Mouse (Mus musculus) intestine, embryonic 14.5 days (tissue): ENCODE results near the gene Tln1. TPM values are rescaled to one million over a fixed set of nuclear protein-coding genes. Genes with fewer than 3 reads are reported as not detected.
"Not testable (repeated sequence)": the region's sequence is repeated elsewhere in the genome, so short reads cannot be mapped to it uniquely, and the experiment has no call there.

Experiments used
- ATAC-seq: fragments of 200-750 bp; cut with Nextera tagmentation; replicated peaks from 2 replicates; pipeline ENCODE4 v1.8.0; 2017; ENCODE audit warnings: low read depth, moderate number of reproducible peaks, moderate TSS enrichment, moderate library complexity; ENCODE audit not compliant: low FRiP score, low TSS enrichment
- DNase-seq: peaks from one replicate; pipeline ENCODE4 v3.0.0-alpha.2; 2018; ENCODE audit warnings: low spot score
- H3K27ac ChIP-seq: fragments of 300-500 bp; sonication (generic); 2 replicates; pipeline ENCODE4 v1.5.1; 2014; ENCODE audit warnings: low read depth, mild to moderate bottlenecking, control low read depth
- H3K27me3 ChIP-seq: fragments of 300-500 bp; sonication (generic); replicated peaks from 2 replicates; pipeline ENCODE4 v1.6.1; 2014; ENCODE audit warnings: low read length, control low read depth; ENCODE audit not compliant: control insufficient read depth, insufficient read depth
- H3K36me3 ChIP-seq: fragments of 300-500 bp; sonication (generic); 2 replicates; pipeline ENCODE4 v1.6.1; 2014; ENCODE audit warnings: low read length, control low read depth; ENCODE audit not compliant: control insufficient read depth, insufficient read depth
- H3K4me1 ChIP-seq: fragments of 300-500 bp; sonication (generic); replicated peaks from 2 replicates; pipeline ENCODE4 v1.6.1; 2014; ENCODE audit warnings: low read length, control low read depth, mixed read lengths; ENCODE audit not compliant: control insufficient read depth, insufficient read depth
- H3K4me2 ChIP-seq: fragments of 300-500 bp; sonication (generic); 2 replicates; pipeline ENCODE4 v1.6.1; 2014; ENCODE audit warnings: low read length
- H3K4me3 ChIP-seq: fragments of 300-500 bp; sonication (generic); 2 replicates; pipeline ENCODE4 v1.5.1; 2014; ENCODE audit warnings: low read depth, low read length, control low read depth, mixed read lengths
- H3K9ac ChIP-seq: fragments of 300-500 bp; sonication (generic); 2 replicates; pipeline ENCODE4 v1.6.1; 2014; ENCODE audit warnings: mild to moderate bottlenecking, low read length
- H3K9me3 ChIP-seq: fragments of 300-500 bp; sonication (generic); 2 replicates; pipeline ENCODE4 v1.6.1; 2016; ENCODE audit warnings: low read length, control low read depth; ENCODE audit not compliant: control insufficient read depth
- WGBS: fragments of 180-500 bp; shearing (Covaris S2); extraction: QIAGEN DNeasy Blood & Tissue Kit; methylation state at CpG from one replicate; pipeline ENCODE4 v1.1.7; 2014; 5-methylcytosine and 5-hydroxymethylcytosine counted together
- polyA plus RNA-seq: library from polyadenylated mRNA; unstranded; fragments of >200 nt; fragmentation: Nextera tagmentation; extraction: Ambion mirVana; gene quantifications from 2 replicates; pipeline ENCODE4 v1.2.1, GENCODE M21; 2014

Gene Tln1
- 66.0 and 69.8 TPM in 2 replicates for polyA plus RNA-seq

- peak within 1 kb of the TSS; percentile 84 for H3K4me3 ChIP-seq
- H3K4me1 ChIP-seq, result peaks cover 52% of the 10 kb centered on the region
- H3K9me3 ChIP-seq, result no peaks in the 10 kb centered on the region
- peak within 1 kb of the TSS; percentile 92 for H3K9ac ChIP-seq
- WGBS, result under 1% methylated on average over 61 of the region's 62 CpGs
- peak within 1 kb of the TSS; percentile 75 for H3K4me2 ChIP-seq
- peak within 1 kb of the TSS; percentile 99 for H3K27ac ChIP-seq
- no peaks in the 10 kb centered on the region for H3K27me3 ChIP-seq
- peaks cover 29% of the 10 kb centered on the region for H3K36me3 ChIP-seq
- peak; percentile 92 for ATAC-seq
- DNase-seq, result peak; percentile 96
Measured at GRCm38 (mm10) chr4:43561997-43562768, at the start of gene Tln1, which contains the start of gene Creb3. TSS of gene Tln1 (minus strand) at chr4:43562691. TSS of gene Creb3 (plus strand) at chr4:43562332.

- no peak overlapping the region for H3K27ac ChIP-seq
- no peaks in the 10 kb centered on the region for H3K9me3 ChIP-seq
- no peaks in the 10 kb centered on the region for H3K4me1 ChIP-seq
- 71% methylated on average over 9 of the region's 9 CpGs for WGBS
- DNase-seq, result no peak
- H3K9ac ChIP-seq, result no peak overlapping the region
- no peaks in the 10 kb centered on the region for H3K27me3 ChIP-seq
- H3K4me2 ChIP-seq, result no peak overlapping the region
- no peak for ATAC-seq
- no peaks in the 10 kb centered on the region for H3K36me3 ChIP-seq
- no peak overlapping the region for H3K4me3 ChIP-seq
Measured at GRCm38 (mm10) chr4:43604751-43605685, 42.5 kb upstream of the Tln1 start.

GRCm38 (mm10) chr4:43604099-43604498 is 41.6 kb upstream of the Tln1 start:
- Histone ChIP-seq H3K27me3 (no peaks in the 10 kb centered on the region), H3K4me2 (no peak overlapping the region), H3K9me3 (no peaks in the 10 kb centered on the region), H3K36me3 (no peaks in the 10 kb centered on the region), H3K4me3 (no peak overlapping the region), H3K27ac (no peak overlapping the region), H3K4me1 (no peaks in the 10 kb centered on the region), H3K9ac (no peak overlapping the region)
- no peak for ATAC-seq
- WGBS, result 78% methylated on average over 3 of the region's 3 CpGs
- no peak for DNase-seq

- H3K36me3 ChIP-seq, result no peaks in the 10 kb centered on the region
- no peaks in the 10 kb centered on the region for H3K4me1 ChIP-seq
- H3K9ac ChIP-seq, result no peak overlapping the region
- no peak for DNase-seq
- no peak overlapping the region for H3K4me3 ChIP-seq
- no peak for ATAC-seq
- H3K9me3 ChIP-seq, result no peaks in the 10 kb centered on the region
- 78% methylated on average over 9 of the region's 9 CpGs for WGBS
- no peak overlapping the region for H3K27ac ChIP-seq
- H3K27me3 ChIP-seq, result no peaks in the 10 kb centered on the region
- H3K4me2 ChIP-seq, result no peak overlapping the region
Measured at GRCm38 (mm10) chr4:43600195-43600934, 37.9 kb upstream of the Tln1 start.

- Histone ChIP-seq H3K9ac (no peak overlapping the region), H3K27me3 (no peaks in the 10 kb centered on the region), H3K36me3 (no peaks in the 10 kb centered on the region), H3K4me2 (no peak overlapping the region), H3K4me1 (no peaks in the 10 kb centered on the region), H3K9me3 (no peaks in the 10 kb centered on the region), H3K27ac (no peak overlapping the region), H3K4me3 (no peak overlapping the region)
- no peak for DNase-seq
- WGBS, result 76% methylated on average over 7 of the region's 7 CpGs
- no peak for ATAC-seq
Measured at GRCm38 (mm10) chr4:43598650-43599380, 36.3 kb upstream of the Tln1 start.

- H3K27me3 ChIP-seq, result no peaks in the 10 kb centered on the region
- H3K4me1 ChIP-seq, result peaks cover 4% of the 10 kb centered on the region; the same call in 1 of the 2 replicates
- no peak overlapping the region for H3K9ac ChIP-seq
- DNase-seq (peak; percentile 38), ATAC-seq (no peak)
- no peak overlapping the region for H3K4me2 ChIP-seq
- H3K4me3 ChIP-seq, result no peak overlapping the region
- no peaks in the 10 kb centered on the region for H3K36me3 ChIP-seq
- no peaks in the 10 kb centered on the region for H3K9me3 ChIP-seq
- no peak overlapping the region for H3K27ac ChIP-seq
- WGBS, result 82% methylated on average over 4 of the region's 4 CpGs
Measured at GRCm38 (mm10) chr4:43598200-43598599, 35.7 kb upstream of the Tln1 start.

- not testable (repeated sequence) for H3K27ac ChIP-seq, DNase-seq, H3K4me3 ChIP-seq, ATAC-seq, H3K36me3 ChIP-seq, H3K4me1 ChIP-seq, H3K27me3 ChIP-seq, H3K9ac ChIP-seq, H3K4me2 ChIP-seq, H3K9me3 ChIP-seq
- 82% methylated on average over 2 of the region's 2 CpGs for WGBS
Measured at GRCm38 (mm10) chr4:43596597-43596996, 34.1 kb upstream of the Tln1 start.
